Mouse (Mus musculus) frontal cortex, postnatal 14 days (tissue): ENCODE measurements around the gene Myo1e.

Experiments
- DNase-seq, 2 experiments: peaks; one replicate each; pipeline ENCODE4 v3.0.0; 2022; ENCODE audit warnings: low spot score in 2 of 2

The Myo1e gene

DNA sequence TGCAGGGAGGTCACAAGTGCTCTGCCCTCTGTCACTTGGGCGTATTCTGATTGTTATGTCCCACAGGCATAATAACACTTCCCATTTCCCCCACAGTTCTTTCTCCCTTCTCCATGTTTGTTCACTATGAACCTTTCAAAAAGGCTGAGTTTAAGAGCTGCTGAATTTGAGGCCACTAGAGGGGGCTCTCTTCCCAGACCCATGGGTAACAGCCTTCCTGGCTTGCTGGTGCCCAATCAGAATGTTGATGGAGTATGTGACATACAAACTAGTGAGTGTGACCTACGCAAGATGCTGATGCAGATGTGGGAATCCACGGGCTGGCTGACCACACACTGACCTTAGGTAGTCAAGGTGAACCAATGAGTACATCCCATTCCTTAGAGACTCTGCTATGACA lies 201.6 kb downstream of the Myo1e start:
- no peak for DNase-seq

- no peak for DNase-seq
Measured at GRCm38 (mm10) chr9:70409743-70410142, 202.6 kb downstream of the Myo1e start.

- no peak for DNase-seq
Measured at GRCm38 (mm10) chr9:70410668-70411067, 203.5 kb downstream of the Myo1e start.

DNA sequence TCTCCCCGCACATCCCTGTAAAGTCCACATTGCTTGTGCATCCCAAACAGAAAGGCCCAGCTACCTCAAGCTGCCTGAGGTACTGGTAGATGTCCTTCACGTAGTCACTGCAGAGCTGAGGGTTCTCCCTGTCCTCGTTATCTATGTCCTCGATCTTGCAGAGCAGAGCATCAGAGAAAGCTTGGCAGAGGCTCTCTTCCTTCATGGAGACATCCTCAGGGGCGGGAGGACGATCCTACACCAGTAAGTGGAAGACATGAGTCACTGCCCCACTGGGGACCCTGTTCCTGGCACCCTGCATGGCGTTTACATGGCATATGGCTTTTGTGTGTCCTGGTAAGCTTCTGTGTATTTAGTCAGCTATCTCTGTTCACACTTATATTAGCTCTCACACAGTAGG lies 205.9 kb downstream of the Myo1e start:
- no peak for DNase-seq

DNA sequence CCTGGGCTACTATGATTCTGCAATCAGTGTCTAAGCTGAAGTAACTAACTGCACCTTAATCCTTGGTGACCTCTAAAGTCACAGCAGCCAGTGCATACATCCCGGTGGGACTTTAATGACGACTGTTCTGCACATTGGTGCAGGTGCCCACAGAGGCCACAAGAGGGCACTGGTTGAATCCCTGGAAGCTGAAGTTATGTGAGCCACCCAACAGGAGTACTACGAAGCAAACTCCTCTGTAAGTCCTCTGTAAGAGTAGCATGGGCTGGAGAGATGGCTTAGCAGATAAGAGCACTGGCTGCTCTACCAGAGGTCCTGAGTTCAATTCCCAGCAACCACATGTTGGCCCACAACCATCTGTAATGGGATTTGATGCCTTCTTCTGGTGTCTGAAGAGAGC lies 209.3 kb downstream of the Myo1e start:
- DNase-seq = no peak

DNA sequence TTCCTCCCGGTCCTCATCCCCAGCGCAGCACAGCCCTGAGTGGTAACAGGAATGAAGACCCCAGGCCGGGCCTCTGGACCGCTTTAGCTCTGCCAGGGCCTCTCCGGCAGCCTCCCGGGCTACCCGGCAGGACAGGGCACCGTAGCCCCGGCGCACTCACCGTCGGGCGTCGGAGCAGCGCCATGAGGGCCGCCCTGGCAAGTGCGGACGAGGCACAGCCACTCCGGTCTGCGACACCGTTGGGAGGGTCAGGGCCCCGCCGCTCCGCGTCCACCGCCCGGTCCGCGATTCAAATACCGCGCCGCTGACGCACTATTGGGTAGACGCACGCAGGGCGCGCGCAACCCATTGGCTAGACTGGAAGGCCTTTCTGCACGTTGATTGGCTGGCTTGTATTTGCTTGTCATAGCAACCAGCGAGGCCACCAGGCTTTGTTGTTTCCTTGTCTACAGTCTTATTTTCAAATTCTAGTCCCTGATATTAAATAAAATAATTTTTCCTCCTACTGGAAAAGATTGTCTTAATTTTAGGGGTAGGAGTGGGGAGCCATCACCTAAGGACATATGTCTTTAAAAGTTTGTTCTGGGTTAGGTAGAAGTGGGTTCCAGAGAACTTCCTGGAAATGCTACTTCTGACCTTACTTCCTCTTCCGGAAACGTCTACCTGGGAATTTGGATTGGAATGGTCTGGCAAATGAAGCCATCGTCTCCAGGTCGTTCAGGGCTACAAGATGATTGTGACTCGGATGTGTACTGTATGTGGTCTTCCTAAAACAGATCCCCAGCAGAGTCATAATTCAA lies 214.3 kb downstream of the Myo1e start, which contains the start of gene Ccnb2:
Gene Ccnb2 (minus strand): TSS at position 291 of the 800 bp plus-strand sequence.
- peak; percentile 76 to 80 for DNase-seq

DNA sequence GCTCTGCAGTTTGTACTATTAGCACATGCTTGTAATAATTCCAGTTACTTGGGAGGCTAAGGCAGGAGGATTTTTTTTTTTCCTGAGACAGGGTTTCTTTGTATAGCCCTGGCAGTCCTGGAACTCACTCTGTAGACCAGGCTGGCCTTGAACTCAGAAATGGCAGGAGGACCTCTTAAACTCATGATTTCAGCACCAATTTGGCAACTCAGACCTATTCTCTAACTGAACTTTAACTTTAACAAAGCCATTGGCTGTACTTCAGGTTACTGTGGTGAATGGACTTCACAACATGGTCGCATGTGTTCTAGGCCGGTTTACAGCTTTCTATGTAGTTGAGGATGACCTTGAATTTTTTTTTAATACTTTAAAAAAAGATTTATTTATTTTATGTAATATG lies 215.5 kb downstream of the Myo1e start:
- DNase-seq = no peak

GRCm38 (mm10) chr9:70439959-70440358 lies 232.8 kb downstream of the Myo1e start:
- no peak for DNase-seq

GRCm38 (mm10) chr9:70449072-70449471 lies 241.9 kb downstream of the Myo1e start:
- DNase-seq = no peak
